ENCODE assay signal across 20 mouse cellular contexts in genomic region chr12:107180501-107180900, GRCm38 (mm10).
DNase-seq lines count a peak whose midpoint lies in the region; ATAC-seq lines count a peak whose summit lies in the region.
"Had no signal": no experiment of that assay in that cellular context is flagged by ENCODE, and none has a peak within 500 bp of the region (broad histone marks: within the 10 kb centered on the region; RNA-seq: fewer than 3 reads in every experiment).

No protein-coding gene starts in this region.

- no peak for ATAC-seq in megakaryocyte, adult 5-6 weeks (ENCODE audit: poor library complexity, severe bottlenecking)
- ATAC-seq in CD4-positive, CD25-positive, alpha-beta regulatory T cell, adult 4 months, result peak; percentile 14
- no peak for ATAC-seq in cerebellum, adult (ENCODE audit: insufficient number of reproducible peaks, low FRiP score, low TSS enrichment)
- ATAC-seq: forebrain, embryonic 14.5 days; forebrain, embryonic 16.5 days had no signal

- H3K4me1 ChIP-seq in megakaryocyte, embryonic 14.5 days, result no peaks in the 10 kb centered on the region
- H3K4me1 ChIP-seq: embryonic facial prominence, embryonic 12.5 days had no signal

- H3K27me3 ChIP-seq in megakaryocyte, embryonic 14.5 days (replicated peaks), result no peaks in the 10 kb centered on the region
- H3K27me3 ChIP-seq: embryonic facial prominence, embryonic 12.5 days; forebrain, embryonic 12.5 days had no signal

- H3K9me3 ChIP-seq in megakaryocyte, embryonic 14.5 days, result peaks cover 67% of the 10 kb centered on the region
- H3K9me3 ChIP-seq: embryonic facial prominence, embryonic 10.5 days; embryonic facial prominence, embryonic 12.5 days; forebrain, embryonic 12.5 days had no signal

- H3K36me3 ChIP-seq in megakaryocyte, embryonic 14.5 days (replicated peaks; ENCODE audit: low read length), result no peaks in the 10 kb centered on the region
- H3K36me3 ChIP-seq: embryonic facial prominence, embryonic 10.5 days; embryonic facial prominence, embryonic 12.5 days; forebrain, embryonic 12.5 days had no signal

- peak overlapping the region; percentile 28 for H3K4me3 ChIP-seq in megakaryocyte, embryonic 14.5 days (replicated peaks)
- H3K4me3 ChIP-seq: embryonic facial prominence, embryonic 10.5 days; embryonic facial prominence, embryonic 12.5 days; forebrain, embryonic 12.5 days had no signal

- DNase-seq in induced T-regulatory cell, adult 2 months (ENCODE audit: low read depth), result peak; percentile 73
- no peak for DNase-seq in embryo, embryonic 11 days
- DNase-seq: adrenal gland, adult 8-10 months; adrenal gland, postnatal 14 days; adrenal gland, postnatal 36 days; B cell, adult 2 months; cerebellum, adult 11 months; cerebellum, adult 18-20 months; cerebellum, adult 8-10 months; cerebellum, adult 9-11 months; cerebellum, postnatal 36 days had no signal
